Mouse (Mus musculus): ENCODE data around the gene Stk26.

The Stk26 gene

GRCm38 (mm10) chrX:50926893-50927545, 86.2 kb downstream of the Stk26 start:
- DNase-seq (ENCODE audit: low read depth, low spot score), result no peak

- no peak for DNase-seq (ENCODE audit: low read depth, low spot score)
These were observed 89.5 kb downstream of the Stk26 start for GRCm38 (mm10) chrX:50930309-50930708.

- DNase-seq (ENCODE audit: low read depth, low spot score), result no peak
These were observed 96.3 kb downstream of the Stk26 start for GRCm38 (mm10) chrX:50937117-50937516.

- no peak for DNase-seq (ENCODE audit: low read depth, low spot score)
These were observed 101.8 kb downstream of the Stk26 start, which contains the start of gene Frmd7 for GRCm38 (mm10) chrX:50942610-50943009. Gene Frmd7 (minus strand): TSS chrX:50942710.
